Mouse (Mus musculus): ENCODE measurements around the gene Armc7.
"Not testable (repeated sequence)": the region's sequence is repeated elsewhere in the genome, so short reads cannot be mapped to it uniquely, and the experiment has no call there.

Gene Armc7

GRCm38 (mm10) chr11:115454822-115455221 lies 20.6 kb upstream of the Armc7 start:
- in situ Hi-C loops (cut with MboI; ENCODE audit: low sequenced_read_pairs), result not testable (repeated sequence)

- in situ Hi-C loops (cut with MboI; ENCODE audit: low sequenced_read_pairs), result no loop called here
These were observed 19.8 kb upstream of the Armc7 start for GRCm38 (mm10) chr11:115455619-115456018.

GRCm38 (mm10) chr11:115456182-115456581 lies 19.3 kb upstream of the Armc7 start:
- in situ Hi-C loops (cut with MboI; ENCODE audit: low sequenced_read_pairs), result no loop called here

- in situ Hi-C loops (cut with MboI; ENCODE audit: low sequenced_read_pairs), result no loop called here
These were observed 18.1 kb upstream of the Armc7 start for GRCm38 (mm10) chr11:115457405-115457804.

- in situ Hi-C loops (cut with MboI; ENCODE audit: low sequenced_read_pairs), result no loop called here
These were observed 14.5 kb upstream of the Armc7 start for GRCm38 (mm10) chr11:115460976-115461375.

GRCm38 (mm10) chr11:115461846-115462242 lies 13.6 kb upstream of the Armc7 start:
- in situ Hi-C loops (cut with MboI; ENCODE audit: low sequenced_read_pairs), result no loop called here

- in situ Hi-C loops (cut with MboI; ENCODE audit: low sequenced_read_pairs), result no loop called here
These were observed 13.1 kb upstream of the Armc7 start, which contains the start of gene Slc16a5 for GRCm38 (mm10) chr11:115462243-115462891. Slc16a5 (plus strand) TSS chr11:115462474.

GRCm38 (mm10) chr11:115463397-115463796 lies 12.1 kb upstream of the Armc7 start:
- in situ Hi-C loops (cut with MboI; ENCODE audit: low sequenced_read_pairs), result no loop called here

- in situ Hi-C loops (cut with MboI; ENCODE audit: low sequenced_read_pairs), result no loop called here
These were observed 10.6 kb upstream of the Armc7 start for GRCm38 (mm10) chr11:115464851-115465250.

GRCm38 (mm10) chr11:115467217-115467618 lies 8.2 kb upstream of the Armc7 start:
- in situ Hi-C loops (cut with MboI; ENCODE audit: low sequenced_read_pairs), result no loop called here

- in situ Hi-C loops (cut with MboI; ENCODE audit: low sequenced_read_pairs), result no loop called here
These were observed 3.3 kb upstream of the Armc7 start for GRCm38 (mm10) chr11:115472183-115472582.

- in situ Hi-C loops (cut with MboI; ENCODE audit: low sequenced_read_pairs), result no loop called here
These were observed 1.7 kb upstream of the Armc7 start for GRCm38 (mm10) chr11:115473626-115474275.

GRCm38 (mm10) chr11:115475758-115476237 lies 331 bp downstream of the Armc7 start:
- in situ Hi-C loops (cut with MboI; ENCODE audit: low sequenced_read_pairs), result no loop called here

GRCm38 (mm10) chr11:115476630-115477029 lies 1.2 kb downstream of the Armc7 start:
- in situ Hi-C loops (cut with MboI; ENCODE audit: low sequenced_read_pairs), result not testable (repeated sequence)

- in situ Hi-C loops (cut with MboI; ENCODE audit: low sequenced_read_pairs), result not testable (repeated sequence)
These were observed 1.9 kb downstream of the Armc7 start for GRCm38 (mm10) chr11:115477388-115477787.

- in situ Hi-C loops (cut with MboI; ENCODE audit: low sequenced_read_pairs), result no loop called here
These were observed 3.0 kb downstream of the Armc7 start for GRCm38 (mm10) chr11:115478296-115478938.

GRCm38 (mm10) chr11:115481553-115482259 lies 6.2 kb downstream of the Armc7 start:
- in situ Hi-C loops (cut with MboI; ENCODE audit: low sequenced_read_pairs), result no loop called here

- in situ Hi-C loops (cut with MboI; ENCODE audit: low sequenced_read_pairs), result no loop called here
These were observed 7.8 kb downstream of the Armc7 start for GRCm38 (mm10) chr11:115483278-115483677.

GRCm38 (mm10) chr11:115483726-115484125 lies 8.3 kb downstream of the Armc7 start:
- in situ Hi-C loops (cut with MboI; ENCODE audit: low sequenced_read_pairs), result no loop called here

GRCm38 (mm10) chr11:115485155-115485554 lies 9.7 kb downstream of the Armc7 start:
- in situ Hi-C loops (cut with MboI; ENCODE audit: low sequenced_read_pairs), result no loop called here

GRCm38 (mm10) chr11:115488551-115489104 lies 13.2 kb downstream of the Armc7 start:
- in situ Hi-C loops (cut with MboI; ENCODE audit: low sequenced_read_pairs), result no loop called here

Measured in CH12F3 (cell line).